Mouse (Mus musculus): Measurements from ENCODE around the gene Pm20d1. TPM values are rescaled to one million over a fixed set of nuclear protein-coding genes. Genes with fewer than 3 reads are reported as not detected.
"Not testable (repeated sequence)": the region's sequence is repeated elsewhere in the genome, so short reads cannot be mapped to it uniquely, and the experiment has no call there.

The Pm20d1 gene
- polyA plus RNA-seq, 1 experiment from 2014 or later, result 17.3 TPM

GRCm38 (mm10) chr1:131814191-131814590 is 17.0 kb downstream of the Pm20d1 start:
- no peaks in the 10 kb centered on the region for H3K36me3 ChIP-seq (ENCODE audit: control insufficient read depth, insufficient read depth)
- H3K9ac ChIP-seq (ENCODE audit: low read depth, low read length), result no peak overlapping the region
- H3K27ac ChIP-seq (ENCODE audit: low read depth, low read length), result no peak overlapping the region
- ATAC-seq, result no peak
- H3K4me3 ChIP-seq (ENCODE audit: low read depth, low read length), result no peak overlapping the region
- no peaks in the 10 kb centered on the region for H3K9me3 ChIP-seq (ENCODE audit: control insufficient read depth)
- TF ChIP-seq CTCF (IDR thresholded peaks at IDR 0.05; ENCODE audit: low read depth), result peak; percentile 16; the same call in 1 of the 2 replicates
- H3K4me2 ChIP-seq (replicated peaks; ENCODE audit: low read depth), result no peak overlapping the region
- 92% methylated on average over 3 of the region's 3 CpGs for WGBS
- H3K4me1 ChIP-seq (replicated peaks; ENCODE audit: control insufficient read depth, insufficient read depth, low read length), result no peaks in the 10 kb centered on the region
- no peaks in the 10 kb centered on the region for H3K27me3 ChIP-seq (replicated peaks; ENCODE audit: control insufficient read depth, insufficient read depth, low read length)

- Histone ChIP-seq H3K36me3 (ENCODE audit: control insufficient read depth, insufficient read depth) (no peaks in the 10 kb centered on the region), H3K4me2 (replicated peaks; ENCODE audit: low read depth) (no peak overlapping the region), H3K4me1 (replicated peaks; ENCODE audit: control insufficient read depth, insufficient read depth, low read length) (no peaks in the 10 kb centered on the region), H3K9me3 (ENCODE audit: control insufficient read depth) (no peaks in the 10 kb centered on the region), H3K4me3 (ENCODE audit: low read depth, low read length) (no peak overlapping the region), H3K27me3 (replicated peaks; ENCODE audit: control insufficient read depth, insufficient read depth, low read length) (no peaks in the 10 kb centered on the region), H3K27ac (ENCODE audit: low read depth, low read length) (no peak overlapping the region), H3K9ac (ENCODE audit: low read depth, low read length) (no peak overlapping the region)
- WGBS, result 89% methylated on average over 6 of the region's 6 CpGs
- TF ChIP-seq CTCF (IDR thresholded peaks at IDR 0.05; ENCODE audit: low read depth), result no peak
- ATAC-seq, result no peak
Observed at GRCm38 (mm10) chr1:131816886-131817285, 19.7 kb downstream of the Pm20d1 start.

GRCm38 (mm10) chr1:131820353-131820752 is 23.2 kb downstream of the Pm20d1 start:
- H3K36me3 ChIP-seq (ENCODE audit: control insufficient read depth, insufficient read depth); H3K9me3 ChIP-seq (ENCODE audit: control insufficient read depth); H3K27ac ChIP-seq (ENCODE audit: low read depth, low read length); H3K4me2 ChIP-seq (replicated peaks; ENCODE audit: low read depth); H3K9ac ChIP-seq (ENCODE audit: low read depth, low read length); ATAC-seq; H3K4me1 ChIP-seq (replicated peaks; ENCODE audit: control insufficient read depth, insufficient read depth, low read length); H3K27me3 ChIP-seq (replicated peaks; ENCODE audit: control insufficient read depth, insufficient read depth, low read length); H3K4me3 ChIP-seq (ENCODE audit: low read depth, low read length): not testable (repeated sequence)
- WGBS, result 78% methylated on average over 8 of the region's 9 CpGs

GRCm38 (mm10) chr1:131820887-131821328 is 23.7 kb downstream of the Pm20d1 start:
- H3K36me3 ChIP-seq (ENCODE audit: control insufficient read depth, insufficient read depth), result no peaks in the 10 kb centered on the region
- 83% methylated on average over 10 of the region's 10 CpGs for WGBS
- H3K4me3 ChIP-seq (ENCODE audit: low read depth, low read length), result no peak overlapping the region
- H3K27ac ChIP-seq (ENCODE audit: low read depth, low read length), result no peak overlapping the region
- H3K4me2 ChIP-seq (replicated peaks; ENCODE audit: low read depth), result no peak overlapping the region
- no peaks in the 10 kb centered on the region for H3K4me1 ChIP-seq (replicated peaks; ENCODE audit: control insufficient read depth, insufficient read depth, low read length)
- no peak for ATAC-seq
- no peaks in the 10 kb centered on the region for H3K9me3 ChIP-seq (ENCODE audit: control insufficient read depth)
- no peak overlapping the region for H3K9ac ChIP-seq (ENCODE audit: low read depth, low read length)
- TF ChIP-seq CTCF (IDR thresholded peaks at IDR 0.05; ENCODE audit: low read depth), result no peak
- H3K27me3 ChIP-seq (replicated peaks; ENCODE audit: control insufficient read depth, insufficient read depth, low read length), result no peaks in the 10 kb centered on the region

- Histone ChIP-seq H3K4me1 (replicated peaks; ENCODE audit: control insufficient read depth, insufficient read depth, low read length) (no peaks in the 10 kb centered on the region), H3K9me3 (ENCODE audit: control insufficient read depth) (no peaks in the 10 kb centered on the region), H3K36me3 (ENCODE audit: control insufficient read depth, insufficient read depth) (no peaks in the 10 kb centered on the region), H3K9ac (ENCODE audit: low read depth, low read length) (no peak overlapping the region), H3K27me3 (replicated peaks; ENCODE audit: control insufficient read depth, insufficient read depth, low read length) (no peaks in the 10 kb centered on the region), H3K4me3 (ENCODE audit: low read depth, low read length) (no peak overlapping the region), H3K27ac (ENCODE audit: low read depth, low read length) (no peak overlapping the region), H3K4me2 (replicated peaks; ENCODE audit: low read depth) (no peak overlapping the region)
- WGBS, result 78% methylated on average over 8 of the region's 8 CpGs
- no peak for TF ChIP-seq CTCF (IDR thresholded peaks at IDR 0.05; ENCODE audit: low read depth)
- ATAC-seq, result no peak
Observed at GRCm38 (mm10) chr1:131822292-131822691, 25.1 kb downstream of the Pm20d1 start.

- no peak for TF ChIP-seq CTCF (IDR thresholded peaks at IDR 0.05; ENCODE audit: low read depth)
- Histone ChIP-seq H3K27ac (ENCODE audit: low read depth, low read length) (no peak overlapping the region), H3K27me3 (replicated peaks; ENCODE audit: control insufficient read depth, insufficient read depth, low read length) (no peaks in the 10 kb centered on the region), H3K4me1 (replicated peaks; ENCODE audit: control insufficient read depth, insufficient read depth, low read length) (no peaks in the 10 kb centered on the region), H3K36me3 (ENCODE audit: control insufficient read depth, insufficient read depth) (no peaks in the 10 kb centered on the region), H3K9me3 (ENCODE audit: control insufficient read depth) (no peaks in the 10 kb centered on the region), H3K9ac (ENCODE audit: low read depth, low read length) (no peak overlapping the region), H3K4me3 (ENCODE audit: low read depth, low read length) (no peak overlapping the region), H3K4me2 (replicated peaks; ENCODE audit: low read depth) (no peak overlapping the region)
- no peak for ATAC-seq
- 97% methylated on average over 1 of the region's 1 CpGs for WGBS
Observed at GRCm38 (mm10) chr1:131822856-131823492, 25.8 kb downstream of the Pm20d1 start.

- TF ChIP-seq CTCF (IDR thresholded peaks at IDR 0.05; ENCODE audit: low read depth), result no peak
- Histone ChIP-seq H3K27me3 (replicated peaks; ENCODE audit: control insufficient read depth, insufficient read depth, low read length) (no peaks in the 10 kb centered on the region), H3K4me3 (ENCODE audit: low read depth, low read length) (no peak overlapping the region), H3K9ac (ENCODE audit: low read depth, low read length) (no peak overlapping the region), H3K4me1 (replicated peaks; ENCODE audit: control insufficient read depth, insufficient read depth, low read length) (no peaks in the 10 kb centered on the region), H3K9me3 (ENCODE audit: control insufficient read depth) (no peaks in the 10 kb centered on the region), H3K27ac (ENCODE audit: low read depth, low read length) (no peak overlapping the region), H3K36me3 (ENCODE audit: control insufficient read depth, insufficient read depth) (no peaks in the 10 kb centered on the region), H3K4me2 (replicated peaks; ENCODE audit: low read depth) (no peak overlapping the region)
- ATAC-seq, result no peak
- WGBS, result 51% methylated on average over 5 of the region's 5 CpGs
Observed at GRCm38 (mm10) chr1:131823563-131823962, 26.4 kb downstream of the Pm20d1 start.
